Mouse (Mus musculus): ENCODE measurements around the gene Gas8. TPM values are rescaled to one million over a fixed set of nuclear protein-coding genes. Genes with fewer than 3 reads are reported as not detected.

Gas8 gene
- polyA plus RNA-seq, 1 experiment from 2014 or later = 15.5 TPM

GRCm38 (mm10) chr8:123492898-123493297 lies 25.7 kb upstream of the Gas8 start:
- Histone ChIP-seq H3K9me3 (ENCODE audit: control insufficient read depth, low read length) (no peaks in the 10 kb centered on the region), H3K4me3 (ENCODE audit: low read depth, low read length) (no peak overlapping the region), H3K4me2 (no peak overlapping the region), H3K36me3 (ENCODE audit: control insufficient read depth, insufficient read depth, low read length) (peaks cover 60% of the 10 kb centered on the region), H3K27ac (ENCODE audit: low read depth, low read length) (no peak overlapping the region), H3K27me3 (replicated peaks; ENCODE audit: control insufficient read depth, insufficient read depth, low read length) (no peaks in the 10 kb centered on the region), H3K4me1 (replicated peaks; ENCODE audit: control insufficient read depth, insufficient read depth, low read length) (no peaks in the 10 kb centered on the region), H3K9ac (ENCODE audit: low read depth, low read length) (no peak overlapping the region)
- ATAC-seq (replicated peaks; ENCODE audit: low FRiP score) (no peak), DNase-seq (ENCODE audit: low spot score) (no peak)
- 96% methylated on average over 9 of the region's 9 CpGs for WGBS

DNA sequence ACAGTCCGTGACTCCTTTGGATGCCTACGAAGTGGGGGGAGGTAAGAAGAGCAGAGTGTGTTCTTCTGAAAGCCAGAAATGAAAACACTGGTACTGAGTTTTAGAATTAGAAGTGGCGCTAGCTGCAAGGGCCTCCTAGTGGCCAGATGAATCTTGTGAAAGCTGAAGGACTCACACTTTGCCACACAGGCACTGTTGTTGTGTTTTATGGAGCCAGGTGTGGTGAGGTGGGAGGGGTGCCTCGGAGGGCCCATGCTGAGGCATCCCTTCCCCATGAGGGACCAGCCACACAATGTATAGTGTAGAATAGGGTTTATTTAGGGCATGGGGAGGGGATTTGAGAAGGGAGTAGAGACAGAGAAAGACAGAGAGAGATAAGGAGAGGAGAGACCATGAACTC lies 20.9 kb upstream of the Gas8 start:
- no peak for DNase-seq (ENCODE audit: low spot score)
- Histone ChIP-seq H3K36me3 (ENCODE audit: control insufficient read depth, insufficient read depth, low read length) (peaks cover 67% of the 10 kb centered on the region), H3K9me3 (ENCODE audit: control insufficient read depth, low read length) (no peaks in the 10 kb centered on the region), H3K27me3 (replicated peaks; ENCODE audit: control insufficient read depth, insufficient read depth, low read length) (no peaks in the 10 kb centered on the region), H3K4me1 (replicated peaks; ENCODE audit: control insufficient read depth, insufficient read depth, low read length) (no peaks in the 10 kb centered on the region), H3K27ac (ENCODE audit: low read depth, low read length) (no peak overlapping the region), H3K9ac (ENCODE audit: low read depth, low read length) (no peak overlapping the region), H3K4me2 (no peak overlapping the region), H3K4me3 (ENCODE audit: low read depth, low read length) (no peak overlapping the region)
- no peak for ATAC-seq (replicated peaks; ENCODE audit: low FRiP score)
- 85% methylated on average over 4 of the region's 4 CpGs for WGBS

DNA sequence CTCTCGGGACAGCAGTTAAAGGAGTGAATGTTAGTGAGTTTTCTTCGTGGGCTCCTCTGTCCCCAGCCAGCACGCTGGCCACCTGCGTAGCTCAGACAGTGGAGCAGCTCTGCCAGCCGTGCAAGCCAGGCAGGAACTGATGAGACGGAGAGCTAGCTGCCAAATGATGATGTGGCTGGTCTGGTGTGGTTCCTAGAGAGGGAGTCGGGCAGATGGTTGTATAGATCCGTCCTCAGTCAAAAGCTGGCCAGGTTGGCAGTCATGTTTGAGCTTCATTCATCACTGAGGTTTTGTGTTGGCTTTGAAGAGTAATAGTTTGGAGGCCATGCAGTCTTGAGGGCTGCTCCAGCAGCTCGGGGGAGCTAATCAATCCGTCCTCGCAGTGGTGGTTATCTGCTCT lies 19.7 kb upstream of the Gas8 start:
- 84% methylated on average over 11 of the region's 11 CpGs for WGBS
- Histone ChIP-seq H3K36me3 (ENCODE audit: control insufficient read depth, insufficient read depth, low read length) (peaks cover 67% of the 10 kb centered on the region), H3K27me3 (replicated peaks; ENCODE audit: control insufficient read depth, insufficient read depth, low read length) (no peaks in the 10 kb centered on the region), H3K9ac (ENCODE audit: low read depth, low read length) (no peak overlapping the region), H3K4me3 (ENCODE audit: low read depth, low read length) (no peak overlapping the region), H3K4me1 (replicated peaks; ENCODE audit: control insufficient read depth, insufficient read depth, low read length) (no peaks in the 10 kb centered on the region), H3K9me3 (ENCODE audit: control insufficient read depth, low read length) (no peaks in the 10 kb centered on the region), H3K4me2 (no peak overlapping the region), H3K27ac (ENCODE audit: low read depth, low read length) (no peak overlapping the region)
- DNase-seq (ENCODE audit: low spot score) (no peak), ATAC-seq (replicated peaks; ENCODE audit: low FRiP score) (peak; percentile 61; the same call in 1 of the 2 replicates)

DNA sequence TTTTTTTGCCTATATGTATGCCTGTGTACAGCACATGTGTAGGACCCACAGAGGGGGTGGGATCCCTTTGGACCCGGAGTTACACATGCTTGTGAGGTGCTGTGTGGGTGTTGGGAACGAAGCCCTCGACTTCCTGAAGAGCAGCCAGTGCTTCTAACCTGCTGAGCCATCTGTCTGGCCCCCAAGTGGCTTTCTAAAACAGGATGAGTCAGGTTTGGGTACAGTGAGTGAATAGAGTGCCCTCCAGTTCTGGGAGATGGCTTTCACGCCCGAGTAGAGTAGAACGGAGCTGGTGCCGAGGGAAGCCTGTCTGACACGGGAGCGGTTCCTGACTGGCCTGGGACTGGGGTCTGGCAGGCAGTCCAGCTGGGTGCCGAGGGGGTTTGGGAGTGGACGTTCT lies 19.1 kb upstream of the Gas8 start:
- DNase-seq (ENCODE audit: low spot score) = no peak
- no peaks in the 10 kb centered on the region for H3K4me1 ChIP-seq (replicated peaks; ENCODE audit: control insufficient read depth, insufficient read depth, low read length)
- H3K4me2 ChIP-seq = no peak overlapping the region
- no peaks in the 10 kb centered on the region for H3K27me3 ChIP-seq (replicated peaks; ENCODE audit: control insufficient read depth, insufficient read depth, low read length)
- no peak for ATAC-seq (replicated peaks; ENCODE audit: low FRiP score)
- H3K4me3 ChIP-seq (ENCODE audit: low read depth, low read length) = no peak overlapping the region
- H3K9me3 ChIP-seq (ENCODE audit: control insufficient read depth, low read length) = no peaks in the 10 kb centered on the region
- WGBS = 94% methylated on average over 11 of the region's 11 CpGs
- no peak overlapping the region for H3K27ac ChIP-seq (ENCODE audit: low read depth, low read length)
- peaks cover 64% of the 10 kb centered on the region for H3K36me3 ChIP-seq (ENCODE audit: control insufficient read depth, insufficient read depth, low read length)
- H3K9ac ChIP-seq (ENCODE audit: low read depth, low read length) = no peak overlapping the region

DNA sequence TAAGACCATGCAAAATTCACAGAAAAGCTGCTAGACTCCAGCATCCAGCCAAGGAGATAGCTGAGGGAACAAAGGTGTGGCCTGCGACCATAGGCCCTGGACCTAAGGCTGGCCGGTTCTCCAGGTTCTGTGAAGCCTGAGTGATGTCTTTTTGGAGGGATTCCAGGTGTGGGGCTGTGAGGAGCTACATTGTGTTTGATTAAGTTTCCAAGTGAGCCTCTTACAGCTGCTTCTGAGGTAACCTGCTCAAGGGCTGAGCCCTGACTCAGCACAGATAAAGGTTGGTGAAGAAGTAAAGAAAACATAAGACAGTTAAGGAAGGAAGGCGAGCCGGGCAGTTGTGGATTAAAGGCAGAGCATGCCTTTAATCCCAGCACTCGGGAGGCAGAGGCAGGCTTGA lies 16.4 kb upstream of the Gas8 start:
- WGBS = 87% methylated on average over 5 of the region's 5 CpGs
- Histone ChIP-seq H3K4me3 (ENCODE audit: low read depth, low read length) (no peak overlapping the region), H3K9ac (ENCODE audit: low read depth, low read length) (no peak overlapping the region), H3K36me3 (ENCODE audit: control insufficient read depth, insufficient read depth, low read length) (peaks cover 68% of the 10 kb centered on the region), H3K9me3 (ENCODE audit: control insufficient read depth, low read length) (no peaks in the 10 kb centered on the region), H3K27me3 (replicated peaks; ENCODE audit: control insufficient read depth, insufficient read depth, low read length) (no peaks in the 10 kb centered on the region), H3K4me2 (no peak overlapping the region), H3K4me1 (replicated peaks; ENCODE audit: control insufficient read depth, insufficient read depth, low read length) (no peaks in the 10 kb centered on the region), H3K27ac (ENCODE audit: low read depth, low read length) (no peak overlapping the region)
- DNase-seq (ENCODE audit: low spot score) (no peak), ATAC-seq (replicated peaks; ENCODE audit: low FRiP score) (no peak)

- Histone ChIP-seq H3K9me3 (ENCODE audit: control insufficient read depth, low read length) (no peaks in the 10 kb centered on the region), H3K27me3 (replicated peaks; ENCODE audit: control insufficient read depth, insufficient read depth, low read length) (no peaks in the 10 kb centered on the region), H3K36me3 (ENCODE audit: control insufficient read depth, insufficient read depth, low read length) (peaks cover 64% of the 10 kb centered on the region), H3K4me1 (replicated peaks; ENCODE audit: control insufficient read depth, insufficient read depth, low read length) (no peaks in the 10 kb centered on the region), H3K4me3 (ENCODE audit: low read depth, low read length) (no peak overlapping the region), H3K27ac (ENCODE audit: low read depth, low read length) (no peak overlapping the region), H3K4me2 (no peak overlapping the region), H3K9ac (ENCODE audit: low read depth, low read length) (no peak overlapping the region)
- WGBS = 93% methylated on average over 6 of the region's 6 CpGs
- DNase-seq (ENCODE audit: low spot score) (no peak), ATAC-seq (replicated peaks; ENCODE audit: low FRiP score) (no peak)
Measured at GRCm38 (mm10) chr8:123503801-123504467, 14.7 kb upstream of the Gas8 start.

GRCm38 (mm10) chr8:123504591-123505195 lies 13.9 kb upstream of the Gas8 start:
- DNase-seq (ENCODE audit: low spot score) = no peak
- 89% methylated on average over 9 of the region's 9 CpGs for WGBS
- Histone ChIP-seq H3K27me3 (replicated peaks; ENCODE audit: control insufficient read depth, insufficient read depth, low read length) (no peaks in the 10 kb centered on the region), H3K36me3 (ENCODE audit: control insufficient read depth, insufficient read depth, low read length) (peaks cover 56% of the 10 kb centered on the region), H3K9ac (ENCODE audit: low read depth, low read length) (no peak overlapping the region), H3K27ac (ENCODE audit: low read depth, low read length) (no peak overlapping the region), H3K4me1 (replicated peaks; ENCODE audit: control insufficient read depth, insufficient read depth, low read length) (no peaks in the 10 kb centered on the region), H3K4me2 (no peak overlapping the region), H3K9me3 (ENCODE audit: control insufficient read depth, low read length) (no peaks in the 10 kb centered on the region), H3K4me3 (ENCODE audit: low read depth, low read length) (no peak overlapping the region)
- no peak for ATAC-seq (replicated peaks; ENCODE audit: low FRiP score)

DNA sequence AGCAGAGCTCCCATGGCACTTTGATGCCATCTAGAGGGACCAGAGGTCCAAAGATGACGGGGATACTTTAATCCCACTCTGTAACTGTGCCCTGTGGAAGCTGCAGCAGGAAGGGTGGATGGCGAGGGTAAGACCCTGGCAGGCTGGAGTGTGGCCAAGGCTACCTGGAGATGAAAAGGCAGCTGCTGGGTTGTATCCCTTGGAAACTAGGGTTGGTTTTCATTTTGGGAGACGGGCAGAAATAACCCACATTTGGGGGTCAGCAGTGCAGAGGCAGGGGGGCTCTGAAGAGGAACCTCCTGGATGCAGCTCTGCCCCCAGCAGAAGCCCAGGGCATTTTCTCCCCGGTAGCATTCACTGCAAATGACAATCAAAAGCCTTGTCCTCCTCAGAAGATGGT lies 13.4 kb upstream of the Gas8 start:
- H3K4me3 ChIP-seq (ENCODE audit: low read depth, low read length) = no peak overlapping the region
- H3K27ac ChIP-seq (ENCODE audit: low read depth, low read length) = no peak overlapping the region
- no peaks in the 10 kb centered on the region for H3K4me1 ChIP-seq (replicated peaks; ENCODE audit: control insufficient read depth, insufficient read depth, low read length)
- no peak overlapping the region for H3K4me2 ChIP-seq
- H3K9ac ChIP-seq (ENCODE audit: low read depth, low read length) = no peak overlapping the region
- H3K36me3 ChIP-seq (ENCODE audit: control insufficient read depth, insufficient read depth, low read length) = peaks cover 54% of the 10 kb centered on the region
- no peaks in the 10 kb centered on the region for H3K9me3 ChIP-seq (ENCODE audit: control insufficient read depth, low read length)
- DNase-seq (ENCODE audit: low spot score) (no peak), ATAC-seq (replicated peaks; ENCODE audit: low FRiP score) (no peak)
- 93% methylated on average over 4 of the region's 4 CpGs for whole genome bisulfite sequencing
- no peaks in the 10 kb centered on the region for H3K27me3 ChIP-seq (replicated peaks; ENCODE audit: control insufficient read depth, insufficient read depth, low read length)

- H3K4me2 ChIP-seq = no peak overlapping the region
- no peaks in the 10 kb centered on the region for H3K4me1 ChIP-seq (replicated peaks; ENCODE audit: control insufficient read depth, insufficient read depth, low read length)
- H3K27me3 ChIP-seq (replicated peaks; ENCODE audit: control insufficient read depth, insufficient read depth, low read length) = no peaks in the 10 kb centered on the region
- no peak for DNase-seq (ENCODE audit: low spot score)
- no peak overlapping the region for H3K9ac ChIP-seq (ENCODE audit: low read depth, low read length)
- peaks cover 54% of the 10 kb centered on the region for H3K36me3 ChIP-seq (ENCODE audit: control insufficient read depth, insufficient read depth, low read length)
- no peaks in the 10 kb centered on the region for H3K9me3 ChIP-seq (ENCODE audit: control insufficient read depth, low read length)
- H3K4me3 ChIP-seq (ENCODE audit: low read depth, low read length) = no peak overlapping the region
- H3K27ac ChIP-seq (ENCODE audit: low read depth, low read length) = no peak overlapping the region
- whole genome bisulfite sequencing = 89% methylated on average over 9 of the region's 9 CpGs
- ATAC-seq (replicated peaks; ENCODE audit: low FRiP score) = no peak
Measured at GRCm38 (mm10) chr8:123505695-123506094, 12.9 kb upstream of the Gas8 start.

Measured in liver, embryonic 11.5 days (tissue).